Mouse (Mus musculus) hematopoietic stem cell, adult 5-6 weeks (primary cell): ENCODE results near the gene Sgms1. TPM values are rescaled to one million over a fixed set of nuclear protein-coding genes. Genes with fewer than 3 reads are reported as not detected.
"Not testable (repeated sequence)": the region's sequence is repeated elsewhere in the genome, so short reads cannot be mapped to it uniquely, and the experiment has no call there.

ENCODE experiments used
- ATAC-seq, 2 experiments: fragments of 125-278 bp in 1 of 2; replicated peaks in 1 of 2; 2 replicates each; pipeline ENCODE4 v1.8.0; 2016 to 2017; ENCODE audit warnings: inconsistent platforms in 2 of 2, mild to moderate bottlenecking in 2 of 2, moderate number of reproducible peaks in 2 of 2, low read depth in 1 of 2, moderate TSS enrichment in 1 of 2; ENCODE audit not compliant: low FRiP score in 2 of 2, poor library complexity in 2 of 2, severe bottlenecking in 2 of 2, insufficient read depth in 1 of 2, low TSS enrichment in 1 of 2
- total RNA-seq: library from RNA; stranded (forward); fragments of 172-1452, 232-1000 nt; gene quantifications from 2 replicates; pipeline ENCODE4 v1.2.3, GENCODE M21; 2017

Gene Sgms1
- total RNA-seq, 1 experiment from 2014 or later, result 79.2 TPM

GRCm38 (mm10) chr19:32138361-32139088, 251.0 kb downstream of the Sgms1 start:
- peak; percentile 22 to 33; a peak in 2 of 4 replicates for ATAC-seq

GRCm38 (mm10) chr19:32137904-32138303, 251.6 kb downstream of the Sgms1 start:
- no peak for ATAC-seq

GRCm38 (mm10) chr19:32136888-32137625, 252.5 kb downstream of the Sgms1 start:
- ATAC-seq, result no peak

GRCm38 (mm10) chr19:32131707-32132488, 257.6 kb downstream of the Sgms1 start:
- ATAC-seq, result not testable (repeated sequence)

- no peak for ATAC-seq
Observed at GRCm38 (mm10) chr19:32129281-32129680, 260.2 kb downstream of the Sgms1 start.

GRCm38 (mm10) chr19:32127180-32127850, 262.2 kb downstream of the Sgms1 start:
- peak in 1 of 2 experiments; percentile 27; a peak in 1 of 4 replicates for ATAC-seq

GRCm38 (mm10) chr19:32124155-32124554, 265.4 kb downstream of the Sgms1 start:
- ATAC-seq, result no peak

GRCm38 (mm10) chr19:32123196-32123595, 266.3 kb downstream of the Sgms1 start:
- no peak for ATAC-seq

- ATAC-seq, result no peak
Observed at GRCm38 (mm10) chr19:32120798-32121197, 268.7 kb downstream of the Sgms1 start.

- no peak for ATAC-seq
Observed at GRCm38 (mm10) chr19:32119666-32120065, 269.8 kb downstream of the Sgms1 start.

- ATAC-seq, result no peak
Observed at GRCm38 (mm10) chr19:32118496-32118895, 271.0 kb downstream of the Sgms1 start.

- ATAC-seq, result no peak
Observed at GRCm38 (mm10) chr19:32117484-32118018, 272.0 kb downstream of the Sgms1 start.

GRCm38 (mm10) chr19:32111866-32112790, 277.4 kb downstream of the Sgms1 start:
- ATAC-seq, result peak; percentile 75 to 78

GRCm38 (mm10) chr19:32107771-32108306, 281.7 kb downstream of the Sgms1 start, which contains the start of gene Asah2:
Gene Asah2 (minus strand): TSS chr19:32108211.
- peak; percentile 83 to 87 for ATAC-seq

GRCm38 (mm10) chr19:32106750-32107149, 282.8 kb downstream of the Sgms1 start:
- ATAC-seq, result no peak

- ATAC-seq, result no peak
Observed at GRCm38 (mm10) chr19:32104217-32104616, 285.3 kb downstream of the Sgms1 start.
